Mouse (Mus musculus): ENCODE measurements at regions not wholly inside any gene's neighbourhood (a gene's known extent, or its start where the extent isn't known, plus 50 kb on each side); places are given as distances from the start of the nearest gene placed in this dataset.

DNA sequence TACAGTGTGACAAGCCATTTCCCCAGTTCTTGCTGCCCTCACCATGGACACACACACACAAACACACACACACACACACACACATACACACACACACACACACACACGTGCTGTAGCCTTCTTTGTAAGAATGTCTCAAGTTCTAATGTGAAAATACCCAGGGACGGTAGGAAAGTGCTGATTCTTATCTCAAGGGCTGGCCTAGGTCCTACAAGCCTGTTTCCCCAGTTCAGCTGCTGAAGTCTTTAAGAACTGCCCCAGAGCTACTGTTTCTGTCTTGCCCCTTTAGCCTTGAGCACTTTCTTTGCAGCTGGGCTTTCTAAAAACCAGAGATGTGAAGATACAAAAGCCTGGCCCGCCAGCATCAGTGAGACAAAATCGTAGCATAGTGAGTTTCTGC, 117.5 kb upstream of the Kbtbd8 start:
- TF ChIP-seq CTCF (IDR thresholded peaks at IDR 0.05; ENCODE audit: insufficient read depth, low read depth, low read length) (no peak), POLR2A (IDR thresholded peaks at IDR 0.05; ENCODE audit: insufficient read depth, low read depth, low read length) (no peak)
